Mouse (Mus musculus) frontal cortex, postnatal 10 days (tissue): ENCODE measurements at regions not wholly inside any gene's neighbourhood (a gene's known extent, or its start where the extent isn't known, plus 50 kb on each side); places are given as distances from the start of the nearest gene placed in this dataset.
"Not testable (repeated sequence)": the region's sequence is repeated elsewhere in the genome, so short reads cannot be mapped to it uniquely, and the experiment has no call there.

Source experiments
- DNase-seq, 2 experiments: peaks; one replicate each; pipeline ENCODE4 v3.0.0; 2022; ENCODE audit warnings: low spot score in 2 of 2, mixed read lengths in 1 of 2

DNA sequence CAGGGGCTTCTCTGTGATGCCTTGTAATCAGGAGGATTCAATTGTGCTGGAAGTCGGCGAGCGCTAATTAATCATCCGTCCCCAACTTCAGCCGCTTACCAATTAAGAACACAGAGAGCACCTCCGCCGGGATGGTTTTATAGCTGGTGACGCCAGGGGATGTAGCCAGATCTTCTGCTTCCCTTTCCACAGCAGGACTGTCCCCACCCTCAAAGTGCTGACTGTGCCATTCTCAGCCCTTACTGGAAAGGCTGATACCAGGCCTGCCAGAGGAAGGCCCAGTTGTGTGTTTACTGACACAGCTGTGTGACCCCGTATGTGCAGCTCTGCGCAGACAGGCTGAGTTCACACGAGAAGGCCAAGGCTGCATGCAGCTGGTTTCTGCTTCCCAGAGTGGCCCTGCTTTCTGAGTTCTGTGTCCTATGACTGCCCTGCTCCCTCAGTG lies 59.9 kb upstream of the Bend4 start:
- no peak for DNase-seq

DNA sequence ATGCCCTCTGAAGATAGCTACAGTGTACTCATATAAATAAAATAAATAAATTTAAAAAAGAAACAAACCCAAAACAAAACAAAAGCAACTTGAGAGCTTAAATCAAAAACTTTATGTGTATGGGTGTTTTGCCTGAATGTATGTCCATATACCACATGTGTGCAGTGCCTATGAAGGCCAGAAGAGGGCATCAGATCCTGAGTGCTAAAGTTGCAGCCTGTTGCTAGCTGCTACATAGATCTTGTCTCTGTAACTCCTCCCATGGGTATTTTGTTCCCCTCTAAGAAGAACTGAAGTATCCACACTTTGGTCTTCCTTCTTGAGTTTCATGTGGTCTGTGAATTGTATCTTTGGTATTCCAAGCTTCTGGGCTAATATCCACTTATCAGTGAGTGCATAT lies 62.6 kb upstream of the Bend4 start:
- DNase-seq: not testable (repeated sequence)

DNA sequence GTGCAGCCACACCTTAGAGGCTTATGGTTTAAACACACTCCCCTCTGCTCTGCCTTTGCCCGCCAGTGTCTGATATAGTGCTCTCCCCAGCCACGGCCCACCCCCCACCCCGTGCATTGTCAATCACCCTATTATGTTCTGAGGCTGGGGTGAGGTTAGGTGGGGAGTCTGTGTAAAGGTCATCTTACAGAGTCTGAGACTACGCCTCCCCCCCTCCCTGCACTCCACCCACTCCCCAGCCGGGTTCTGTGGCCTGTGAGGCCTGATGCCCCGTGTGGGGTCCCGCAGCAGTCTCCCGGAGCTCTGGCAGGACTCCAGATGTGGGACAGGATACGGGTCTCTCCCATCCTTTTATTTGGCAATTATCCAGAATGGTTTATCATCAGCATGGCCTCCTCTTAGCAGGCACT lies 64.8 kb upstream of the Bend4 start:
- DNase-seq: no peak

DNA sequence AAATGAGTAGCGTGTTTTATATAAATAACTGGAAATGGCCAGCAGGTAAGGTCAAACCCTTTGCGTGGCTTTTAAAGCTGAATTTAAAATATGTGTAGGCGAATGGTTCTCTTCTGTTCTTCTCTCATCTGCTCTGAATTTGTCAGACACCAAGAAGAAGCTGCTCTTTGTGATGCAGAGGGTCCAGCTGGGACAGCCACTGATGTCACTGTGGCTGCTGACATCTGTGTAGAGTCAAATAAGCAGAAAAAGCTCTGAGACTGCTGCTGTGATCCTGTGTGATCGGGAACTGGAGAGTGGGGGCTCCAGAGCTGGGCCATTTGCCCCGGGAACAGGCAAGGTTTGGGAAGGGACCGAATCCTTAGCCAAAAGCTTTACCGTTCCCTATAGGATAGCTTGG lies 68.6 kb upstream of the Bend4 start:
- no peak for DNase-seq

DNA sequence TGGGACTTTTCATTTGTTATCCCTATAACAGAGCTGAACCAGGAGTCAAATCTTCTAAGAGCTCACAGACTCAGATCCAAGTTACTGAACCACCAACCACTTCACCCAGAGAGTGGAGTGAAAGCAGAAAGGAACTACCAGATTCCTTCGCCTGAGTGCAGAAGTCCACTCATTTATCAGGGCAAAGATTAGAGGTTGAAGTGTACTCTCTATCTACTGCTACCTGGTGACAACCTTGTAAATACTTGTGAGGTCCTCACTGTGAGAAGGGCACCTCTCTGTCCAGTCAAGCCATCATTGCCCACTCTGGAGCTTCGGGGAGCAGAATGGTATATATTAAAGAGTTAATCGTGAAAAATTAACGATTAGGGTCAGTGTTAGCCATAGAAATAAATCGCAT lies 87.4 kb upstream of the Shisa3 start:
- DNase-seq: no peak

DNA sequence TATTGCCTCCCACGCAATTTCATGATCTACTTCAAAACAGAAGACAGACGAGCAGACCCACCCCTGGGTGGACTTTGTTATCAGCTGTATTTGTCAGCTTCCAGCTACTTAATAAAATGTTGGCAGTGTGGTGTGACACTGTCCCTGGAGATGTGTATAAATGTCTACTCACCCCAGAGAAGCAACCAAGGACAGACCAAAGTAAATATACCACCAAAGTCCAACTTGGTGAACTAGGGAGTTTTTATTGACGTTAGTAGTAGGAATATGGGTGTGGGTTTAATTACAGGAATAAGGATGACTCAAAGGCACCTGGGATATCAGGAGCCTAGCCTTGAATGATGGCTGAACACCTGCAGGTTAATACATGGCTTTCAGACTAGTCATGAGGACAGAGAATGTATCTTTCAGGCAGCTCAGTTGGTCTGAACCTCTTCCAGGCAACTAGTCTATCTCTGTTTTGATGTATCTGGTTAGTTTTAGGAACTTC lies 86.2 kb upstream of the Shisa3 start:
- no peak for DNase-seq

DNA sequence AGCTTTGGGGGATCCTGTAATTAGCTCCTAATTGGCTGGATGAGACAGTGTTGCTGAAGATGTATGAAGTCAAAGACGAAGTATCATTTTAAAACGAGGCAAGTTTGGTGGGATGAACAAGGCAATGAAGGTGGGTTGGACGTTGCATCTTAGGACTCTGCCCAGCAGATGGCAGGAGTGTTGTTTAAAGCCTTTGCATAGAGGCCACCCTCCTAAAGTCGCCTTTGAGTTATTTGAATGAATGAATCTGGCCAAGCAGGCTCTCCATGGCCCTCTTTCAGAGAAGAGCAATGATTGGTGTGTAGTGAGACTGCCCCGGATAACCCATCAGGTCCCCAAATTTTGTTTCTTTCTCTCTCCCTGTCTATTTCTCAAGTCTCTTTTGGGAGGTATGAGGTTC lies 77.5 kb upstream of the Shisa3 start:
- no peak for DNase-seq

DNA sequence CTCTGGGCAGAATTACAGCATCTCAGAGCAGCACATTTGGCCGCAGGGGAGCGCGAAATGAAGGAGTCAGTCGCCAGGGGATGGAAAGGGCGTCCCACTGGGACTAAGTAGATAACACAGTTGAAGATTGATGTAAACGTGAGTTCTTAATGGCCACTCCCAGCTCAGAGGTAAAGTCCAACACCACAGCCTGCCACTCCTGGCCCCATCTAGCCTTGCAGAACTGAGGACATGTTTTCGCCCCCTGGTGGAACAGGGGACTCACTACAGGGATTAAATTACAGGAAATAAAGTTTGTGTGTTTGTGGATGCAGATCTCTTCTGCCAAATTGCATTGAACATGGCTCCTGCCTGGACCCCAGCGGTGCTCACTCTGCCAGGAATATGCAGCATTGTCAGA lies 76.7 kb upstream of the Shisa3 start:
- DNase-seq: peak in 1 of 2 experiments; percentile 22

DNA sequence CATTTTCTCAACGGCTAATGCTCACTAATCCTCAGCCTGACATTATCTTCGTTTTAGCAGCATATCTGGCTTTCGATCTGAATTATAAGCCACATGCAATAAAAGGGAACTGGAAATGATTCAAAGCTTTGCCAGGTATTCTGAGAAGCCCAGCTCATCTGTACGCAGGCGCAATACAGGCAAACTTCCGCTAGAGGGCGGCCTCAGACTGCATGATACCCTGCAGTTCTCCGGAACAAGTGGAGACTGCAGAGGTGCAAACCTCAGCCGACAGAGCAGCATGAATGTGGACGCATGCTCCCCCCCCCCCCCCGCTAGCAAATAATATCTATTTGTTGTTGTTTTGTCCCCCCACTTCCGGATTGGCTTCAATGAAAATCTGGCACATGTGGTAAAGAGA lies 75.3 kb upstream of the Shisa3 start:
- DNase-seq: peak; percentile 33 to 77

DNA sequence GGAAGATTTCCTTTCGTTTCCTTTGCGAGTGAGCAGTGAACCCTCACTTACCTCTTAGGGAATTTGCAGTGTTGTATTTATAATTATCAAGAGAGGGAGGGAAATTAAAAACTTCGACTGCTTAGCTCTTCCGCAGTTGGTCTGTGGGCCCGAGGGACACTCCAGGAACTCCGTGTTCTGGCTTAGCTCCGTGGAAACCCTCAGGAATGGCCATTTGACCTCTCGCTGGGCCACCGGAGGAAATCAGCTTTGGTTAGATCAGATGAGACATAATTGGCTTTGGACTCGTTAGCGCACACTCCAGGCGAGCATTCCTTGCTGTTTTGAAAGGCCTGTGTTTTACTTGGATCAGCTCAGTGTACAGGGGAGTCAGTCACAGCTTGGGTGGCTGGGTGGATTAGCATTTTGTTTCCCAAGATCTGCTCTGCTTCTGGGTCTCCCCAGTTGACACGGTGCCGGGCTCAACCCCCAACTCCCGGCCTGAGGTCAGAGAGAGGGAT lies 74.9 kb upstream of the Shisa3 start:
- DNase-seq: no peak

DNA sequence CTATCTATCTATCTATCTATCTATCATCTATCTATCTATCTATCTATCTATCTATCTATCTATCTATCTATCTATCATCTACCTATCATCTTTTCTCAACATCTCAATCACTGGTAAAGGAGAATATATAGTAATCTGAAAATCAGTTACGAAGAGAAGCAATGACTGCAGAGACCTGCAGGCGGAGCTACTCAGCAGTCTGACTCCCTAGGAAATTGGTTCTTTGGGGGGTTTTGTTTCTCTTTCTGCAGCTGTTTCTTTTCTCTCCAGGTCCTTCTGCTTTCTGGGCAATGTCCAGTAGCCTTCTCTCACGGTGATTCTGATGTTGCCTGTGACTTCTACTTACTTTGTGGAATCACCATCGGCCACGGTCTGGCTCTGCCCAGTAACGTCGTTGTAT lies 73.6 kb upstream of the Shisa3 start:
- no peak for DNase-seq

DNA sequence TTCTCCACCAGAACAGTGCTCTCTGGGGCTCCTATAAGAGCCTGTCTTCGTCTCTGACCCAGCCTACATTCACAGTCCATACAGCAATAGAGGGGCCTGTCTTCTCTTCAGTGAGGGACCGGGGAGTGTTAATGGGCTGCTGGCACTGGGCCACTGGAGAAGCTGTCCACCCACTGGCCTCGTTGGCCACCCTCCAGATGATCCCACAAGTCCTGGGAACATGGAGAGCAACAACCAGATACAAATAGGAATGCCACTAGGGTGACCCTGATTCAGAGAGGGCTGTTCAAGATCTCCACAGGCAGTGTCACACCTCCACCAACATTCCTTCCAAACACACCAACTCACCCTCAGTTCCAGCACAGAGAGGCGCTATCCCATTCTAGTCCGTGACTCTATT lies 69.7 kb upstream of the Shisa3 start:
- DNase-seq: no peak

DNA sequence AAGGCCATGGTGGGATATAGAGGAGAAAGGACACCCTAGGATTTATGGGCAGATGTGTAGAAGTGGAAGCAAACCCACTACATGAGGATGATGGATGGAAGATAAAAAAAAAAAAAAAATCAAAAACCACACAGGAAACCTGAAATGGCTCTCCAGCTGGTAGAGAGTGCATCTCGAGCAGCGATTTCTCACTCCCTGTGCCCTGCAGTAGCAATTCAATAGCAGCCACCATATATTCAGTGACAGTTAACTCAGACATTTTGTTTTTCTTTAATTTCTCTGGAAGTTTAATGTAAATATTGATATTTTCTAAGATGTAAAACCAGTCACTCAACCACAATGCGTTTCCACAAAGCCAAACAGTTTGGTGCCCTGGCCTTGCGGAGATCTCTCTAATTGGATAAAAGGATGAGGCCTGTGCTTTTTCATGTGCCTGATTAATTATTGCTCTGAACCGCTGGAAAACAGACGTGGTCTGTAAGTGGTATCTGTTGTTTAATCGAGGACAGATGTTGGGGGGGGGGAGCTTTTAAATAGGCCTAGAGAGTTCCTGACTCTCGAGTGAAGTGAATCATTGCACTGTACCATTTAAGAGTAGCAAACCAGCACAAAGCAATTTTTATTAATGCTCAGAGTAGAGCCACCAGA lies 68.0 kb upstream of the Shisa3 start:
- DNase-seq: no peak

DNA sequence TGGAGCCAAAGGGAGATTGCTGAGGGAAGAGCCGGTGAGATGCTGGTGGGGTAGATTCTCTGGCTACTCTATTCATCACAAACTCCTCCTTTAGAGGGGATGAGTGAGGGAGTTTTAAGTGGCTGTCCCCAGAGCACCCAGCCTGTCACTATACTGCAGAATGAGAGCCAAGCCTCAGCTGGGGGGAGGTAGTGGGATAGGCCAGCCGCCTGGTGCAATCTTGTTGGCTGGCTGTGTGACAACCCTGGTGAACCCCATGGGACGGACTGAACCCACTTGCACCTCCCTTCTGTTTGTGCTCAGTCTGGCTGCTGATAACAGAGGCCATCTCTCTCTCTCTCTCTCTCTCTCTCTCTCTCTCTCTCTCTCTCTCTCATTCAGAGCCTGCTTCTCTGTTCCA lies 65.8 kb upstream of the Shisa3 start:
- no peak for DNase-seq

DNA sequence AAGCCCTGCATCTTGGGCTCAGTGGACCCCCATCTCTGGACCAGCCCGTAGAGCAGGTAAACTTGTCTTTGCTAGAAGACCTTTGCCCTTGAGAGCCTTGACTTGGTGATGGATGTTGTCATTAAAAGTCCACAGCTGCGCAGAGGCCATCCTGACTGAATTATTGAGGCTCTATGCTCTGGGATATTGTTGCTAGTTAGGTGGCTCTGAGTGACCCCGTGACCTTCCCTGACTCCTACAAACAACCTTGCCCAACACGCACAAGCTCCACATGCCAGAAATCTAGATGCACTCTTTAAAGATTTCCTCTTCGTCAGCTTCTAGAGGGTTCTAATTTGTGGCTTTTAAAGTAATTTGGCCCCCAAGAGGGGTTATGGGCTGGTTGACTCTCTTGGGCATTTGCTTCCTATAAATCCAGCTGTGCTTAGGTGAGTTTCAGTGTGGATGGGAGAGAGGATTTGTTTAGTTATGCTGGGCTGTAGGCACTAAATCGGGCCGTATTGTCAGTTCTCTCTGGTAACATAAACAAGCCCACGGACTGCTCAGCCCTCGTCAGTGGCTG lies 63.6 kb upstream of the Shisa3 start:
- DNase-seq: no peak

DNA sequence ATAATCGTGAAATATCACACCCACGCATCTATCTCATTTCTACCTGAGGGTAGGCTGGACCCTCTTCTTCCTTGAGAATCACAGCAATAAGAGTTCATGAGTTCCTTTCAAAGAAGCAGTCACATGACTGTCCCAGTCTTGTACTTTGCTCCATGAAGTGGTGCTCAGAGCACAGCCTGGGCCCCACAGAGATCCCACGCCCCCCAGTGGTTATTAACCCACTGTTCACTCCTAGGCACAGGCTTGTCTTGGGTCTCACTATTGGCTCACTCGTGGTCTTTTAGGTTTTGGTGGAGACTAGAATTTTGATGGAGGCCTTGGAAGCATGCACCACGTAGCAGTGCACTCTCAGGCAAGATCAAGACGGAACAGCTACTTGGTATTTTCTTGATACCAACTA lies 57.4 kb upstream of the Shisa3 start:
- DNase-seq: no peak

DNA sequence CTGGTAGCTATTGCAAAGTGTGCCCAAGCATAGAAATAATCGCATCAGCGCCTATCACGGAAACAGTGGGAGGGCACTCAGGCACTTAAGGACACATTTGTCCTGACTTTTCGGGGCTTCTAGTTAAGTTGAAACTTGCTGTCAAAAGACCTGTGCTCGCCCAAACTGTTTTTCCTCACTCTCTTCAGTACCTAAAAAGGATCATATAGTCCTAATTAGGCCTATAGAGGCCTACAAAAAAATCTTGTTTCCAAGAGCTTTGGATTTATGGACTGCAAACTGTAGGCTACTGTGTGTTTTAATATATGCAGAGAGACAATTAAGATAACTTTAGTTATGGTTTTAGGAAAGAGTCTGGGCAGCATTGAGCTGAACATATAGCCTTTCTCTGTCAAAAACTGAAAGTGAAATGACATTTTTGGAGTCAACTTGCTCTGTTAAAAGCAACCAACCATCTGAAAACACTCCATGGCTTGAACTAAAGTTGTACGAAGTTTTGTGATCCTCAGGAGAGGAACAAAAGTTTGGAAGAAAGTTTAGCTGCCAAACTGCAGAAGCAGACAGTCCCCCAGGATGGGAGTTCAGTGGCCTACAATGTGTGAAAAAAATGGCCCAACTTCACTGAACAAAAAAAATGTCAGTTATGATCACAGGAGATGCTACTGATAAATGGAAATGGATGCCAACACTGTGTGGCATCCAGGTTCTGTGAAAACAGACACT lies 55.9 kb upstream of the Shisa3 start:
- no peak for DNase-seq

DNA sequence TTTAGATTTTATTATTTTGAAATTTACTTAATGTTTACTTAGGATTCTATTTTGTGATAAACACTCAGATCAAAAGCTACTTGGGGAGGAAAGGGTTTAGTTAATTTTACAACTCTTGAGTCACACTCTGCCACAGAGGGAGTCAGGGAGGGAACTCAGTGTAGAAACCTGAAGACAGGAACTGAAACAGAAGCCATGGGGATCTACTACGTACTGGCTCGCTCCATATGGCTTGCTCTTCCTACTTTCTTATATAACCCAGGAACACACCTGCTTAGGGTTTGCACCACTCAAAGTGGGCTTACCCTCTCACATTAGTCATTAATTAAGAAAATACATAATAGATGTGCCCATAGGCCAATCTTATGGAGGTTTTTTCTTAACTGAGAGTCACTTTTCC lies 54.8 kb upstream of the Shisa3 start:
- DNase-seq: no peak
